Mouse (Mus musculus): ENCODE measurements around the gene Rbks.

GRCm38 (mm10) chr5:31655688-31656190, 41.7 kb downstream of the Rbks start:
- TF ChIP-seq POLR2A (IDR thresholded peaks at IDR 0.05; ENCODE audit: insufficient read depth, low read depth, low read length) (no peak), CTCF (IDR thresholded peaks at IDR 0.05) (no peak)

All from heart, adult 2 months (tissue).